Mouse (Mus musculus) left cerebral cortex, adult 2 months (tissue): ENCODE measurements around the gene Nrxn2. TPM values are rescaled to one million over a fixed set of nuclear protein-coding genes. Genes with fewer than 3 reads are reported as not detected.

ENCODE experiments used
- DNase-seq, 2 experiments: peaks; one replicate each; pipeline ENCODE4 v3.0.0; 2021 to 2022; ENCODE audit warnings: low spot score in 2 of 2, mixed read lengths in 1 of 2; ENCODE audit errors: extremely low spot score in 1 of 2
- H3K27ac ChIP-seq: fragments of 200-600 bp; 2 replicates; pipeline ENCODE4 v1.8.1; 2022
- H3K4me3 ChIP-seq: fragments of 200-600 bp; 2 replicates; pipeline ENCODE4 v1.8.1; 2022
- CTCF ChIP-seq: fragments of 200-600 bp; IDR thresholded peaks from 2 replicates; pipeline ENCODE4 v1.8.1; 2022; ENCODE audit warnings: antibody characterized with exemption, mild to moderate bottlenecking, moderate library complexity
- intact Hi-C: fragments of 180-260 bp; cut with DNase I; formaldehyde crosslinking; loops from one replicate; pipeline ENCODE4 v1.15.1; 2025
- microRNA-seq, 2 experiments: library from miRNA; unstranded; fragments of <30 nt; microRNA quantifications; one replicate each; pipeline ENCODE4 v1.2.0; 2021
- total RNA-seq, 2 experiments: library from RNA; stranded (reverse); gene quantifications; 2 replicates each; pipeline ENCODE4 v1.2.3; 2021

Gene Nrxn2
- total RNA-seq, 2 experiments from 2014 or later: 618 to 620 TPM

DNA sequence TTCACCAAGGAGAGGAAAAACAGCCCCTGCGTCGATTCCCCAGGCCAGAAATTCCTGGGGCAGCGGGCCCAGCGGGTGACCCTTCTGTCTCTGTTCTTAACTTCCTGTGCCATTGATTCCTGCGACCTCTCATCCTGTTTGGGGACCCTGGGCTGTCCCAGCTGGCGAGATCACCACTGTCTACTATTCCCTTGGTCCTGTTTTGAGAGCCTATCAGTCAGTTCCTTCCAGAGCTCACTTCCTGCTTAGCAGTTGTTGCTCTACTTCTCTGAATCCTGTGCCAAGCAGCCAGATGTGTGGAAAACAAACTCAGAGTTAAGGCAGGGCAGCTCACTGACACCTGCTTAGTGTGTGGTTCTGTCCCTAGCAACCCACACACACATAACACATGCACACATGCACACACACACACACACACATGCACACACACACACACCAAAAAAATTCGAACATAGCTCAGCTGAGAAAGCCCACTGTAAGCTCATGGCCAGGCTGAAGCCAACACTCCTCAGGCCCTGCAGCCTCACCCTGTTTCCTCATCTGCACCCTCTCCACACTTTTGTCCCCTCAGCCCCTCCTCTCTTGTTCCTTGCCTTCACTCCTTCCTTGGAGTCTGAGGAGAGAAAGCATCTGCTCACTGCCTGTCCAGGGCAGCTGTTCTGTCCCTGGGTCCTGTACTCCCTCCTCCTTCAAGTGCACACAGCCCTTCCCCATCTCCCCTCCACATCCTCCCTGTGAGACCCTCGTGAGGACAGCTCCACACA, 135.5 kb downstream of the Nrxn2 start:
- Histone ChIP-seq H3K4me3 (no peak overlapping the region), H3K27ac (no peak overlapping the region)
- intact Hi-C loops: no loop called here
- TF ChIP-seq CTCF: no peak
- DNase-seq: no peak

DNA sequence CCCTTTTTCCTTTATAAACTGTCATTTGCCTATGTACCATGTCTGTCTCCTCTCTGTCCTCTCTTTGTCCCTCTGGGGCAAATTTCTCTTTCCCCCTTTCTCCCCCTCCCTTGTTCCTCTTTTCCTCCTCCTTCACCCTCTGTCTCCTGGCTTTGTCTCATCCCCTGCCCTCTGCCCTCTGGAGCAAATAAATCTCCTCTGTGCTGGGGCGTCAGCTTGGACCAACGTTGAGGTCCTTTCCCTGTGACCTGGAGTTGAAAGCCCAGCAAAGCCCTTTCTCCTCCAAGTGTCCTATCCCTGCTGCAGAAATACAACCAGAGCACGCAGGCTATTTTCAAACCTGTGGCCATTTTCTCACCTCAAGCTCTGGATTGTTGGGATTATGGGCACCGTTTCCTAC, 141.0 kb downstream of the Nrxn2 start:
- Histone ChIP-seq H3K27ac (no peak overlapping the region), H3K4me3 (no peak overlapping the region)
- DNase-seq: no peak
- intact Hi-C loops: no loop called here
- no peak for TF ChIP-seq CTCF

DNA sequence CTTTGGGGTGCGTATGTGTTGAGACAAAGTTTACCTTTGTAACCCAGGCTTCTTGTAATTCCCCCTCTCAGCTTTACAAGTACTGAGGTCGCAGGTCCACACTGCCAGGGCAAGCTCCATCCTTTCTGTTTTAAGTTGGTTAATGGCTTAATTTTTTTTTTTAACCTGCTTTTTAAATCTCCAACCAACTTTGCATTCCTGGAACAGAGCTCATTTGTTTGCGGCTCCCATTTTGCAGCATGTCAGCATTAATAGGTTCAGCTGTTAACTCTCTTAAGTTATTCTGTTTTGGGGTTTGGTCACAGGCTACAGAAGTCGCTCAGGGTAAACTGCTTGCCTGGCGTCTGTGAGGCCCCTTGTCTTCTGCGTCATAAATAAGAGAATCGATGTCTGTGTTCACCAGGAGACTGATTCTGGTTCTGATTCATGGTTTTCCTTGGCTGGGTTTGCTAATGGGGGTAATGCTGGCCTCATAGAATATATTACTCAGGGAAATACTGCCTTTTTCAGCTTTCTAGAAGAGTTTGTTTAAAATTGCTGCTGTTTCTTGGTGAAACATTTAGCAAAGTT, 141.8 kb downstream of the Nrxn2 start:
- intact Hi-C loops: no loop called here
- H3K4me3 ChIP-seq: no peak overlapping the region
- no peak overlapping the region for H3K27ac ChIP-seq
- no peak for TF ChIP-seq CTCF
- DNase-seq: no peak

DNA sequence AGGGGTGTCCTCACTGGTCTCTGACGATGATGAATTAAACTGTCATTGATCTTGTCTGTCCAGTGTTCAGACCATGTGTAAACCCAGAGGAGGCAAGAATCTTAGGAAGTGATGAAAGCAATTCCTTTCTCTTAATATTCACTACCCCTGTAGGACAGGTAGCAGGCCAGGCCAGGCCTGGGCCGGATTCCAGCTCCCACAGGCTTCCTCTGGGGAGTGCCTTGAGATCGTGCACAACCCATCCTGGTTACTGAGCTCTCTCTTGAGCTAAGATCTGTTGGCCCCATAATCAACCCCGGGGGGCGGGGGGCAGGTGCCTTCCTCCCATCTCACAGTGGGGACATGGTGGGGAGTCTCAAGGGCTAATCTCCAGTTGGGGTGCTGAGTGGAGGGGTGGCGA, 146.6 kb downstream of the Nrxn2 start:
- TF ChIP-seq CTCF: no peak
- Histone ChIP-seq H3K27ac (no peak overlapping the region), H3K4me3 (no peak overlapping the region)
- DNase-seq: no peak
- intact Hi-C loops: no loop called here

DNA sequence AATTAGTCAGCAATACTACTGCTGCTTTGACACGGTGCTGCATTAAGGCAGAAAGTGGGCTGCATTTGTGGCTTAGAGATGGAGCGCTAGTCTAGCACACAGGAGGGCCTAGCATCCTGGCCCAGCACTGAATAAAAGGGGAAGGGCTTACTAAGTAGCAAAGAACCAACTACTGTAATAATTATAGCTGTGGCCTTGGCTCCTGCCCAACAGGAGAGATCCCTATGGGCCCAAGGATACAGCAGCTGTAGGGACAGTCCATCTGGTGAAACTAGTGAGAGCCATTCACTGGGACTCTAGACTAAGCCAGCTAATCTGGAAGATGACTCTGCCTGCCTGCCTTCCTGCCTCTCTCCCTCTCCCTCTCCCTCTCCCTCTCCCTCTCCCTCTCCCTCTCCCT, 147.9 kb downstream of the Nrxn2 start:
- intact Hi-C loops: no loop called here
- Histone ChIP-seq H3K27ac (no peak overlapping the region), H3K4me3 (no peak overlapping the region)
- TF ChIP-seq CTCF: no peak
- no peak for DNase-seq

DNA sequence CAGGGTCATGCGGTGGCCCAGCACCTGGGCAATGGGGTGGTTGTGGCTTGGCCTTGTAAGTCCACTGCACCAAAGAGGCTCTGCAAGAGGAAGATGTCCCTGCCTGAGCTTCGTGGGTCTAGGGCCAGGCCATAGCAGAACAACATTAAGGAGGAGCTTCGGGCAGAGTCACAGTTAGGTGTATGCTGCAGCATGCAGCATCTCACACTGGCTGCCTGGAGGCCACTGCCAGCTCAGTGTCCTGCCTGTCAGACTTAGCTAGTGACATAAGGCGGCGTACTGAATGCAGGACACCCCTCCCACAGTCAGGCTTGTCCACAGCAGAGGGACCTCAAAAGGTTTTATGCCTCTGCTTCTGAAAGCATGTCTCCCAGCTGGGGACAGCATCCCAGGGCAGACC, 150.5 kb downstream of the Nrxn2 start:
- no peak for DNase-seq
- no peak overlapping the region for H3K4me3 ChIP-seq
- H3K27ac ChIP-seq: no peak overlapping the region
- no peak for TF ChIP-seq CTCF
- intact Hi-C loops: no loop called here

DNA sequence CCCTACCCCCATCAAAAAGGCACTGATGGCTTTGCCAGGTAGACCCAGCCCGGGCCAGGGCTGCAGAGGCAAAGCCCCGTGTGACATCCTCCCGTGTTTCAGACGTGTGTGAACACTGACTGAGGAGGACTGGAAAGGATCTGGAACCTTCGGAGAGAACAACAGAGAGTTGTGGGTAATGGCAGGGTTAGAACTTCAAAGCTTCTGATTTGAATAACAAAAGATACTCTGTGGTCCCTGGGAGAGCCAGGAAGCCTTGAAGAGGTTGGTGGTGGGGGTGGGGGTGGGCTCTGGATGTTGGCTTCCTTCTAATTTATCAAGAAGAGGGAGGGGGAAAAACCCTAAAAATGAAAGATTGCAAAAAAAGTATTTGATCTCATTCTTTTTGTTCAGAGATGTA, 151.0 kb downstream of the Nrxn2 start:
- intact Hi-C loops: no loop called here
- no peak for DNase-seq
- H3K4me3 ChIP-seq: no peak overlapping the region
- no peak for TF ChIP-seq CTCF
- H3K27ac ChIP-seq: no peak overlapping the region

DNA sequence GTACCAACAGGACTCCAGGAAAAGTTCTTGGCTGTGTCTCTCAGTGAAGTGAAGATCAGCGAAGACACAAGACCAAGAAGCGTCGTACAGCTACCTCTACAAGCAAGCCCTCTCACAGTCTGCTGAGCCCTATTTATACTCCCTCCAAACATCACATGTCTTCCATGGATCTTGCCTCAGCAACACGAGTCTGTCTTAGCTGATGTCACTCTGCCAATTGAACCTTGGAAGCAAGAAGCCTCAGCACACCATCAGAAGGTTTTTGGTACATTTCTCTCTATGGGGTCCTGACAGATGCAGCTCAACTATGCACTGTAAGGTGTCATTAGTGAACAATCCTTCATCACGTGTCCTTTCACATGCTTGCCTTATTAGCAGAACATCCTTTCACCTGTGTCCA, 152.9 kb downstream of the Nrxn2 start:
- intact Hi-C loops: no loop called here
- DNase-seq: no peak
- Histone ChIP-seq H3K4me3 (no peak overlapping the region), H3K27ac (no peak overlapping the region)
- no peak for TF ChIP-seq CTCF

DNA sequence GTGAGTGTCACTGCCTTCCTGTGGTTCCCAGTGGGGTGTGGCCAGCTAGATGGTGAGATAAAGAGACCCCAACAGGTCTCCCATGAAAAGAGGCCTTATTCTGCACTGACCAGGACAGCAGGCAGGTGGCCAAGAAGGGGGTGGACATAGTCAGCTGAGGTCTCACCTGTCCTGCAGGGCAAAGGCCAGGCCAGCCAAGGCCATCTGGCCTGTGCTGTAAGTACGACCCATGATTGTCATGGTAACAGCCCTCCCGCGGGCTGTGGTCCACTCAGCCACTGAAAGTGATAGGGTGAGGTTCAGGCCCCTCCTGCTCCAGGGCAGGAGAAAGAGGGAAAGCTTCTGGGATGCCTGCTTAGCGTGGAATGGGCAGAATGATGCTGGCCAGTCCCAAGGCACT, 153.5 kb downstream of the Nrxn2 start:
- Histone ChIP-seq H3K27ac (no peak overlapping the region), H3K4me3 (no peak overlapping the region)
- TF ChIP-seq CTCF: no peak
- intact Hi-C loops: no loop called here
- no peak for DNase-seq

Small RNA genes within 50 kb of the gene (microRNA-seq; reads per million reads assigned to microRNA genes)
- gene Gm26460: 0 reads per million in 2 experiments

Other genes with a start within 250 kb of the Nrxn2 start
- gene Majin, start 234.3 kb upstream of the Nrxn2 start, total RNA-seq: not detected
- gene Gpha2, start 192.4 kb upstream of the Nrxn2 start, total RNA-seq: not detected
- 100 to 1,000 TPM; 149 to 158 TPM for gene Ppp2r5b, start 182.9 kb upstream of the Nrxn2 start, total RNA-seq
- gene Atg2a, start 177.1 kb upstream of the Nrxn2 start, total RNA-seq: 10 to 100 TPM; 37.4 to 40.1 TPM
- 10 to 100 TPM; 36.4 to 43.5 TPM for gene Ehd1, start 142.0 kb upstream of the Nrxn2 start, total RNA-seq
- 1 to 10 TPM; 3.4 to 4.1 TPM for gene Cdc42bpg, start 112.3 kb upstream of the Nrxn2 start, total RNA-seq
- 10 to 100 TPM; 64.7 to 72.5 TPM for gene Men1, start 83.8 kb upstream of the Nrxn2 start, total RNA-seq
- gene Map4k2, start 77.6 kb upstream of the Nrxn2 start, total RNA-seq: 100 to 1,000 TPM in 1 of 2 experiments, 10 to 100 TPM in 1; 94.9 to 108 TPM
- 100 to 1,000 TPM; 208 to 212 TPM for gene Sf1, start 55.0 kb upstream of the Nrxn2 start, total RNA-seq
- gene Pygm, start 34.3 kb upstream of the Nrxn2 start, total RNA-seq: 10 to 100 TPM; 28.4 to 32.7 TPM
- gene Rasgrp2, start 19.4 kb upstream of the Nrxn2 start, total RNA-seq: 10 to 100 TPM; 61.1 to 72.2 TPM
- under 1 TPM in 1 of 2 experiments, not detected in 1; 0.68 TPM for gene Slc22a12, start 124.3 kb downstream of the Nrxn2 start, total RNA-seq